Mouse (Mus musculus): ENCODE measurements around the gene Tomm40l. TPM values are rescaled to one million over a fixed set of nuclear protein-coding genes. Genes with fewer than 3 reads are reported as not detected.

Gene Tomm40l
- total RNA-seq, 2 experiments from 2014 or later = 84.2 to 90.5 TPM

Other genes starting within 250 kb of the Tomm40l start
- gene Fcgr2b, start 246.0 kb downstream of the Tomm40l start, total RNA-seq (2021) = 1 to 10 TPM; 4.5 to 5.3 TPM
- not detected for gene Fcgr4, start 203.6 kb downstream of the Tomm40l start, total RNA-seq (2021)
- 10 to 100 TPM; 11.1 to 13.2 TPM for gene Fcgr3, start 157.6 kb downstream of the Tomm40l start, total RNA-seq (2021)
- gene Cfap126, start 108.6 kb downstream of the Tomm40l start, total RNA-seq (2021) = under 1 TPM in 1 of 2 experiments, not detected in 1; 0.79 TPM
- gene Sdhc, start 71.9 kb downstream of the Tomm40l start, total RNA-seq (2021) = 100 to 1,000 TPM; 195 to 207 TPM
- not detected for gene Mpz, start 71.8 kb downstream of the Tomm40l start, total RNA-seq (2021)
- gene Pcp4l1, start 26.2 kb downstream of the Tomm40l start, total RNA-seq (2021) = 100 to 1,000 TPM; 114 to 132 TPM
- gene Nr1i3, start 8.5 kb downstream of the Tomm40l start, total RNA-seq (2021) = under 1 TPM; 0.12 to 0.14 TPM
- 1 to 10 TPM; 1.8 to 3.1 TPM for gene Apoa2, start 2.5 kb upstream of the Tomm40l start, total RNA-seq (2021)
- gene Fcer1g, start 11.9 kb upstream of the Tomm40l start, total RNA-seq (2021) = 10 to 100 TPM; 13.7 to 14.7 TPM
- 1 to 10 TPM; 5.9 to 8.9 TPM for gene Adamts4, start 27.9 kb upstream of the Tomm40l start, total RNA-seq (2021)
- gene Ndufs2, start 28.9 kb upstream of the Tomm40l start, total RNA-seq (2021) = 100 to 1,000 TPM; 280 to 286 TPM
- 10 to 100 TPM; 64.3 to 71.8 TPM for gene B4galt3, start 47.8 kb upstream of the Tomm40l start, total RNA-seq (2021)
- 10 to 100 TPM; 26.9 to 27.8 TPM for gene Ppox, start 58.7 kb upstream of the Tomm40l start, total RNA-seq (2021)
- gene Usp21, start 65.5 kb upstream of the Tomm40l start, total RNA-seq (2021) = 10 to 100 TPM; 54.5 to 63.0 TPM
- 100 to 1,000 TPM; 104 to 112 TPM for gene Ufc1, start 72.5 kb upstream of the Tomm40l start, total RNA-seq (2021)
- 10 to 100 TPM; 43.7 to 43.9 TPM for gene Dedd, start 106.6 kb upstream of the Tomm40l start, total RNA-seq (2021)
- 10 to 100 TPM; 43.3 to 47.9 TPM for gene Nit1, start 123.1 kb upstream of the Tomm40l start, total RNA-seq (2021)
- gene Pfdn2, start 123.2 kb upstream of the Tomm40l start, total RNA-seq (2021) = 100 to 1,000 TPM; 189 to 191 TPM
- gene Klhdc9, start 138.3 kb upstream of the Tomm40l start, total RNA-seq (2021) = 1 to 10 TPM; 7.1 to 8.0 TPM
- 1 to 10 TPM; 3.6 to 4.7 TPM for gene Nectin4, start 147.6 kb upstream of the Tomm40l start, total RNA-seq (2021)
- 1 to 10 TPM; 2.2 to 2.6 TPM for gene Arhgap30, start 166.4 kb upstream of the Tomm40l start, total RNA-seq (2021)
- gene Usf1, start 188.8 kb upstream of the Tomm40l start, total RNA-seq (2021) = 100 to 1,000 TPM in 1 of 2 experiments, 10 to 100 TPM in 1; 99.0 to 105 TPM
- 1 to 10 TPM; 1.4 to 2.3 TPM for gene Tstd1, start 196.4 kb upstream of the Tomm40l start, total RNA-seq (2021)
- 1 to 10 TPM; 4.5 to 5.4 TPM for gene F11r, start 215.0 kb upstream of the Tomm40l start, total RNA-seq (2021)